Mouse (Mus musculus): ENCODE data around the gene Dnm2.

Dnm2 gene

DNA sequence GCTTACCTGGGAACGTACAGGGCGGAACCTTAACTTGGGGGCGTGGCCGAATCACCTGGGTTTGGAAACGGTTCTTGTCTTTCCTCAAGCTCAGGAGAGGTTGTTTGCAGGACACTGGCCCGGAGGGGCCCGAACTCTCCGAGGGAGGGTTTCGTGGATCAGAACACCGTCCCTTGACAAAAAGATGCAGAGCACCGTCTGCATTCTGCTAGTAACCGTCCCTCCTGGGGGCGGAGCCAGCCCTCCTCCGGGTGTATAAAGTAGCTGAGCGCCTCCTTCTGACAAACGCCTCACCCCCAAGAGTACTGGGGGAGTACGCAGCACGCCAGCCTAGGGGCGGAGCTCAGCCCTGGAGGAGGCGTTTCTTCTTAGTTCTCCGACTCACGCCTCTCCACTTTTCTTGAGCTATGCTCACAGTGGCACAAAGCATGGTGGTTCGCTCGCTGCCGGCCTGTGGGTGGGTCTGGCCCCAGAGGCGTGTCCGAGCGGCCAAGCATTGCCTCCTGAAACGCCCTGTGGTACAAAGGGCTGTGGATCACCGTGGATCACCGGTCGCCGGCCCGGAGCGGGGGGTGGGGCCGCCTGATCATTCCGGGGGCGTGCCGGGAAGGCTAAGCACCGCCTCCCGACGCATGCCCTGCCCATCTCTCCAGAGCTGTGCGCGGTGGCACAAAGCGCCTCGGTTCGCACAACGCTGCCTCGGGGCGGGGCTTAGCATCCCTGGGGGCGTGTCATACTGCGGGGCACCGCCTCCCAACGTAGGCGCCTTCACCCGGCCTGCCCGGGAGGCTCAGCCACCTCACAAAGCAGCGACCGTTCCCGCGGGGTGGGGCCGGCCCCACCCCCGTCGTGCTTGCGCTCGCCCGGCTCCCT is 121.4 kb downstream of the Dnm2 start:
- DNase-seq (ENCODE audit: low spot score): peak; percentile 99

DNA sequence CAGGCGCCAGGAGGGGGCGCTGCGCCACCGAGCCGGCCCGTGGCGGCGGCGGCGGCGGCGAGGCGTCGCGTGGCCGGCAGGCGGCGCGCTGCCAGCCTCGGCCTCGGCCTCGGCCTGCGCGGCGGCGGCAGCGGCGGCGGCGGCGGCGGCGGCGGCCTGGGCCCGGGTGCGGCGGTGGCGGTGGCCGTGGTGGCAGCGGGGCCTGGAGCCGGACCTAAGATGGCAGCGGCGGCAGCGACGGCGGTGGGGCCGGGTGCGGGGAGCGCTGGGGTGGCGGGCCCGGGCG is 122.0 kb downstream of the Dnm2 start, which contains the start of gene Carm1:
Gene Carm1, plus strand, starts transcription at position 106 of the 286 bp plus-strand sequence.
- DNase-seq (ENCODE audit: low spot score): no peak

DNA sequence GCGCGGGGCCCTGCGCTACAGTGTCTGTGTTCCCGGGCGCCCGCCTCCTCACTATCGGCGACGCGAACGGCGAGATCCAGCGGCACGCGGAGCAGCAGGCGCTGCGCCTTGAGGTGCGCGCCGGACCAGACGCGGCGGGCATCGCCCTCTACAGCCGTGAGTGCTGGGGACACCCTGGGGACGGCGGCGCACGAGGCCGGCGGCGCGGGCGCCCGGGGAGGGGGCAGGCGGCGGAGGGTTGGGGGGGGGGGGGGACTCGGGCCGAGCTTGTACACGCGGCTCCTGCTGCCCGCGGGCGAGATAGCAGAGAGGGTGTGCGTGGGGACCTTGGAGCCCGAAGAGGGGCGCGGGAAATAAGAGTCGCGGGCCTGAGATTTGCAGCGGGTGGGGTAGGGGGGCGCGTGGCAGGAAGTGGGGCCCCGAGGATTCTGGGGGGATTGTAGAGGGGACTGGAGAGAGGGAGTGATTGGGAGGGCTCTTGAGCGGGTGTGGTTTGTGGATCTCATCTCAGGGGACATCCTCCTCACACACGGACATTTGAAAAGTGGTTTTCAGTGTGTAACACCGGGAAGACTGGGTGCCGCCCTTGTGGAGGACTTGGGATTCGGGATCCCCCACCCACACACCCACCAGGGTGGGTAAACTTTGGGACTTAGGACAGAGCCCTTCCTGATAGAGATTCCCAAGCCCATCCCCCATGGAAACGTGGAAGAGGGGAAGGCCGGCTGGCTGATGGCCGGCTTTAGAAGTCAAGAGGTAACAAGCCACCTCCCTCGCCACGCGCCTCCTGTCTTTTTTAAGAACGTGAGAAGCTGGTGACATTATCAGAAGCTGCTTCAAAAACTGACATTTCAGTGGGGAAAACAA is 122.6 kb downstream of the Dnm2 start:
- peak; percentile 62 for DNase-seq (ENCODE audit: low spot score)

DNA sequence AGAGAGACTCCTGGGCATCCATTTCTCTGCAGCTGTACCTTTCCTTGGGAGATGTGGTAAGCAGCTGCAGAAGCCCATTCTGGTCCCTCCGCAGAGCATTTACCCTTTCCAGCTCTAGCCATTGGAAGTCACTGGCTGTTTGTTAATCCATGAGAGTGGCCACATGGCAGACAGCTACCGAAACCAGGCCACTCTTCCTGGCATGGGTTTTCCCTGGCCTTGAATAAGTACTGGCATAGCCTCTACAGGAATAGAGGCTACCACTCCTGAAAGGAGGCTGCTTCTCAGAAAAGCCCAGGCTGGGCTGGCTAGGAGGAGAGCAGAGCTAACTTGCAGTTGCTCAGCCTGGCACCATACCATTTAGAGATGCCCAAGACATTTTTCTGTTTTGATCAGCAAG is 126.3 kb downstream of the Dnm2 start:
- no peak for DNase-seq (ENCODE audit: low spot score)

DNA sequence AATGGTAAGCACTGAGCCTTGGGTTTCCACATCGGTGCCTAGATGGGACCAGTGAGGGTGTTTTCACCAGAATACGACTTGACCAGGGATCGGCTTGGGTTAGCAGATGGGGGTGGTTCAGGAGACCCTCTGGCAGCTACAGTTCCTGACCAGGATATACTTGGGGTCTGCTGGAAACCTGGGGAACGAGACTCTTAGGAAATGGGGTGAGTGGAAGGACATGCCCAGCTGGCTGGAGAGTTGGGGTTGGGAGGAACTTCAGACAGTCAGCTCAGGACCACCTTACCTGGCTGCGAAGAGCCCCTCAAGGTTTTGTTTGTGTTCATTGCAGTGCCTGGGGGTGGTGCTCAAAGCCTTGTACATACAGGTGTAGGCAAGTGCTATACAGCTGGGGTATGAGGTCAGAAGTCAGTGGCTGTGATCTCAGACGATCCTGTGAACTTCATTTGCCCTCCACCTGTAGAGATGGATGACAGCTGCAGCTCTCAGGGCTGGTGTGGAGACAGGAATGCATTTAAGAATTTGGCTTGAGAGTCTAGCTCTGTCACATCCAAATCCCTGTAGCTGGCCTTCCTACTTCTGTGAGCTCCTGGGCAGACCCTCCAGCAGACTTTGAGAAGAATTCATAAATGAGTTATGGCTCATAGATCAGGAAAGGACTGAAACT is 129.0 kb downstream of the Dnm2 start:
- DNase-seq (ENCODE audit: low spot score): no peak

DNA sequence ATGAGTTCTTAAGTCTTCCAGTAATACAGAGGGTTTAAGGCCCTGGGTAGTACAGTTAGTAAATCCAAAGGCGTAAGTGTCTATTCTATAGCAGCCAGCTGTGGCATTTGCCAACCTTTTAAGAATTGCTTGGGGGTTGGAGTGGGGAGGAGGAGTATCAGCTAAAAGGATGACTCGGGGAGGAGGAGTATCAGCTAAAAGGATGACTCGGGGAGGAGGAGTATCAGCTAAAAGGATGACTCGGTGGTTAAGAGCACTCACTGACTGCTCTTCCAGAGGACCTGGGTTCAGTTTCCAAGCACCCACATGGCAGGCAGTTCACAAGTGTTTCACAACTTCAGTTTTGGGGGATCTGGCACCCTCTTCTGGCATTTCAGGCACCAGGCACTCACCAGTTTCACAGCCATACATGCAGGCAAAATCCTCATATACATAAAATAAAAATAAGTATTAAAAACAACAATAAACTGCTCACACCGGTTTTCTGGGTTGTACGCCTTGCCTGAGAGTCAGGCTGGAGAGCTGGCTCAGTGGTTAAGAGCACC is 130.6 kb downstream of the Dnm2 start:
- DNase-seq (ENCODE audit: low spot score): no peak

DNA sequence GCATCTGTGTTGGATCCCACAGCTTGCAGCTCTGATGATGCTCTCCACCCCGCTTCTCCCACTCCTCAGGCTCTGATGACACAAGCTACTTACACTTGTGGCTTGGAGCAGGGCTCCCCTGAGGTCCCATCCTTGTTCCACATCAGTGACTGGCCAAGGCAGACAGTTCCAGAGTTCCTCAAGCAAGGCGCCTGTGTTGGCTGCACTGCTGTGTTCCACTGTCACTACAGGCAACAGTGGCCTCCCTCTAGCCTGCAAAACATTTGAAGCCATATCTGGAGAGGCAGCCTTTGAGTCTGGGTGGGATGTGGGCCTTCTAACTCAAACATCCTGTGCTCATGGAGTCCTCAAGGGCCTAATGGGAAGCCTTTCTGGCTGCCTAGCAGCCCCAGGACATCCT is 132.3 kb downstream of the Dnm2 start:
- DNase-seq (ENCODE audit: low spot score): no peak

Data from retina, embryonic 14.5 days (tissue).